Mouse (Mus musculus) heart, postnatal 25 days (tissue): ENCODE data around the gene Sp1. TPM values are rescaled to one million over a fixed set of nuclear protein-coding genes. Genes with fewer than 3 reads are reported as not detected.

ENCODE experiments used
- DNase-seq: peaks from one replicate; pipeline ENCODE4 v3.0.0; 2022; ENCODE audit warnings: low spot score
- intact Hi-C: fragments of 180-260 bp; cut with DNase I; formaldehyde crosslinking; loops from one replicate; pipeline ENCODE4 v1.15.1; 2025
- total RNA-seq, 2 experiments: library from RNA; stranded (reverse); gene quantifications; 2 replicates each; pipeline ENCODE4 v1.2.3; 2021

Sp1 gene
- total RNA-seq, 2 experiments from 2014 or later: 42.7 to 44.4 TPM

- intact Hi-C loops: no loop called here
- DNase-seq: no peak
These were observed 62.9 kb downstream of the Sp1 start for GRCm38 (mm10) chr15:102468675-102469370.

- intact Hi-C loops: loop anchor here (2.0 kb wide), 1 partner anchor 49 kb away; the partner anchor contains the start of gene Tarbp2
These were observed 64.3 kb downstream of the Sp1 start, which contains the start of gene Pcbp2 for GRCm38 (mm10) chr15:102470183-102470604. TSS of gene Pcbp2 (plus strand) at chr15:102470539.

GRCm38 (mm10) chr15:102470605-102471294, 64.8 kb downstream of the Sp1 start:
- intact Hi-C loops: loop anchor here (2.0 kb wide), 1 partner anchor 48 kb away; the partner anchor contains the start of gene Tarbp2
- peak; percentile 62 for DNase-seq

More at GRCm38 (mm10) chr15:102470183-102470604, 64.3 kb downstream of the Sp1 start, which contains the start of gene Pcbp2:
- DNase-seq: peak; percentile 95

GRCm38 (mm10) chr15:102471295-102471645, 65.3 kb downstream of the Sp1 start:
- intact Hi-C loops: loop anchor here (2.0 kb wide), 1 partner anchor 48 kb away; the partner anchor contains the start of gene Tarbp2

GRCm38 (mm10) chr15:102471727-102472126, 65.8 kb downstream of the Sp1 start:
- intact Hi-C loops: loop anchor here (2.0 kb wide), 1 partner anchor 47 kb away; the partner anchor contains the start of gene Tarbp2
- DNase-seq: no peak

More at GRCm38 (mm10) chr15:102471295-102471645, 65.3 kb downstream of the Sp1 start:
- DNase-seq: no peak

- intact Hi-C loops: loop anchor here (1.0 kb wide), 1 partner anchor 13 kb away; no protein-coding TSS in a partner anchor
- no peak for DNase-seq
These were observed 67.3 kb downstream of the Sp1 start for GRCm38 (mm10) chr15:102473246-102473645.

- no peak for DNase-seq
- intact Hi-C loops: no loop called here
These were observed 68.6 kb downstream of the Sp1 start for GRCm38 (mm10) chr15:102474520-102474919.

GRCm38 (mm10) chr15:102483136-102483535, 77.2 kb downstream of the Sp1 start:
- no peak for DNase-seq
- intact Hi-C loops: no loop called here

- intact Hi-C loops: loop anchor here (1.0 kb wide), 1 partner anchor 13 kb away; no protein-coding TSS in a partner anchor
- no peak for DNase-seq
These were observed 79.9 kb downstream of the Sp1 start for GRCm38 (mm10) chr15:102485853-102486252.

Other genes starting within 250 kb of the Sp1 start
- gene Zfp740, start 202.9 kb upstream of the Sp1 start, total RNA-seq: 10 to 100 TPM; 34.0 to 35.2 TPM
- 10 to 100 TPM; 15.7 to 16.3 TPM for gene Csad, start 201.4 kb upstream of the Sp1 start, total RNA-seq
- gene Itgb7, start 174.2 kb upstream of the Sp1 start, total RNA-seq: 1 to 10 TPM; 1.3 TPM
- 10 to 100 TPM; 17.0 to 20.8 TPM for gene Rarg, start 148.6 kb upstream of the Sp1 start, total RNA-seq
- gene Gm9918, start 135.6 kb upstream of the Sp1 start, total RNA-seq: not detected
- gene Mfsd5, start 126.7 kb upstream of the Sp1 start, total RNA-seq: 10 to 100 TPM; 15.5 to 18.5 TPM
- 1 to 10 TPM in 1 of 2 experiments, under 1 TPM in 1; 0.65 to 1.9 TPM for gene Espl1, start 109.9 kb upstream of the Sp1 start, total RNA-seq
- gene Pfdn5, start 80.0 kb upstream of the Sp1 start, total RNA-seq: 100 to 1,000 TPM; 284 to 288 TPM
- 10 to 100 TPM; 21.3 to 23.1 TPM for gene Myg1, start 74.4 kb upstream of the Sp1 start, total RNA-seq
- gene Aaas, start 55.4 kb upstream of the Sp1 start, total RNA-seq: 10 to 100 TPM; 10.2 to 11.2 TPM
- not detected for gene Sp7, start 39.0 kb upstream of the Sp1 start, total RNA-seq
- gene Amhr2, start 39.2 kb downstream of the Sp1 start, total RNA-seq: under 1 TPM; 0.68 to 0.84 TPM
- 10 to 100 TPM; 20.6 to 21.0 TPM for gene Prr13, start 52.9 kb downstream of the Sp1 start, total RNA-seq
- 100 to 1,000 TPM; 458 to 504 TPM for gene Pcbp2, start 64.4 kb downstream of the Sp1 start, total RNA-seq
- gene Gm10337, start 97.6 kb downstream of the Sp1 start, total RNA-seq: not detected
- gene Map3k12, start 110.9 kb downstream of the Sp1 start, total RNA-seq: 1 to 10 TPM; 3.2 to 4.5 TPM
- 10 to 100 TPM; 46.6 to 47.6 TPM for gene Tarbp2, start 112.0 kb downstream of the Sp1 start, total RNA-seq
- gene Npff, start 118.8 kb downstream of the Sp1 start, total RNA-seq: 1 to 10 TPM; 2.5 to 2.8 TPM
- gene Gm28047, start 218.9 kb downstream of the Sp1 start, total RNA-seq: not detected
- gene Atf7, start 219.3 kb downstream of the Sp1 start, total RNA-seq: 10 to 100 TPM; 45.9 to 56.2 TPM